Mouse (Mus musculus) small intestine, adult 2 months (tissue): ENCODE measurements around the gene Emg1.

Experiments used
- CTCF ChIP-seq: fragments of 200-500 bp; IDR thresholded peaks from 2 replicates; pipeline ENCODE4 v1.5.1; 2012; ENCODE audit warnings: low read depth, mild to moderate bottlenecking, control low read depth, inconsistent platforms, low read length, moderate library complexity, mixed read lengths; ENCODE audit not compliant: insufficient replicate concordance, insufficient read length; ENCODE audit errors: extremely low read depth
- POLR2A ChIP-seq: fragments of 200-500 bp; IDR thresholded peaks from 2 replicates; pipeline ENCODE4 v1.6.1; 2012; ENCODE audit warnings: low read depth, mild to moderate bottlenecking, control low read depth, inconsistent platforms, low read length, moderate library complexity

- TF ChIP-seq CTCF (no peak), POLR2A (no peak)
Observed at GRCm38 (mm10) chr6:124670281-124670900, 41.6 kb downstream of the Emg1 start.
